Mouse (Mus musculus): Measurements from ENCODE around the gene Epo.

DNA sequence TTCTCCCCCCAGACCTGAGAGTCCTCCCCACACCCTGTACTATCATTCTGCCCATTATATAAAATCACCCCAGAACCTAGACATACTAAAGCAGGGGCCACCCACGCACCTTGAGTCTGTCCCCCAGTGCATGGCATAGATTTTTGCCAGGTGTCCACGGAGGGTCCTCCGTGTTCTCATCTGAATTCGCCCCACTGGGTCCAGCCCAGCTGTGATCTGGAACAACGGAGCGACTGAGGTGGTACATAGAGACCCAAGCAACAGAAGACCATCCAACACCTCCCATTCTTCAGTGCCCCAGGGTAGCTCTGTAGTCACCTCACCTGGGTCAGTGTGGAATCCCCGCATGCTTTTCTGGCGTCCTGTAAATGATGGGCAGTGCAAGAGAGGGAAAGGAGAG is 3.0 kb downstream of the Epo start:
- no peak for TF ChIP-seq NANOG (IDR thresholded peaks at IDR 0.05; ENCODE audit: borderline replicate concordance, low read length)
- TF ChIP-seq CTCF (conservative IDR thresholded peaks at IDR 0.05; ENCODE audit: low read length): no peak
- TF ChIP-seq POU5F1 (IDR thresholded peaks at IDR 0.05; ENCODE audit: borderline replicate concordance, low read length): no peak
